Mouse (Mus musculus): ENCODE data around the gene Ankrd11.

- no peak for TF ChIP-seq POLR2A (IDR thresholded peaks at IDR 0.05; ENCODE audit: insufficient read length, low read depth)
- no peak for TF ChIP-seq USF1 (IDR thresholded peaks at IDR 0.05; ENCODE audit: low read depth)
- TF ChIP-seq MYOD1 (IDR thresholded peaks at IDR 0.05; ENCODE audit: control insufficient read depth in 1 of 3, insufficient read length in 2 of 3, low read depth in 2 of 3) = no peak
- TF ChIP-seq MYOG (IDR thresholded peaks at IDR 0.05; ENCODE audit: control insufficient read depth in 1 of 3, insufficient read depth in 1 of 3, insufficient read length in 2 of 3, low read depth in 2 of 3) = no peak
- no peak for TF ChIP-seq TCF12 (IDR thresholded peaks at IDR 0.05; ENCODE audit: insufficient read depth, poor library complexity, severe bottlenecking)
- no peak for TF ChIP-seq CEBPB (IDR thresholded peaks at IDR 0.05; ENCODE audit: insufficient read depth, poor library complexity, severe bottlenecking)
These were observed 3.7 kb downstream of the Ankrd11 start for GRCm38 (mm10) chr8:123038351-123038750.

All from myocyte (in vitro differentiated cells).